7 mouse cellular contexts compared by ENCODE assay signal in genomic region chr5:65038811-65039571, GRCm38 (mm10). TPM values are rescaled to one million over a fixed set of nuclear protein-coding genes. Genes with fewer than 3 reads are reported as not detected.
DNase-seq lines count a peak whose midpoint lies in the region; ATAC-seq and TF ChIP-seq lines count a peak whose summit lies in the region.

No protein-coding gene starts in this region.

- no peak for ATAC-seq in heart, embryonic 12.5 days (ENCODE audit: insufficient number of reproducible peaks, low FRiP score)
- ATAC-seq in CD4-positive, CD25-positive, alpha-beta regulatory T cell, adult 4 months = no peak

- H3K27ac ChIP-seq in CH12.LX (ENCODE audit: insufficient read depth, low read depth) = no peak overlapping the region
- 0 out of 2 replicates have a peak overlapping the region, but pooled peaks have one; percentile 2 for H3K27ac ChIP-seq in heart, embryonic 12.5 days (ENCODE audit: poor library complexity, severe bottlenecking)

- no peak overlapping the region for H3K9ac ChIP-seq in CH12.LX (ENCODE audit: insufficient read depth, low read depth)
- H3K9ac ChIP-seq in heart, embryonic 12.5 days = no peak overlapping the region

- in situ Hi-C loops in CH12.LX (cut with MboI; ENCODE audit: low pct_ligation_motif_present, low pct_unique_long_range_greater_than_20kb, low sequenced_read_pairs) = no loop called here

- no peak for TF ChIP-seq CTCF in CH12.LX (conservative IDR thresholded peaks at IDR 0.05 in 1 of 2, IDR thresholded peaks at IDR 0.05 in 1 of 2; ENCODE audit: low read depth in 2 of 2, low read length in 2 of 2)

- WGBS in heart, embryonic 12.5 days = 69% methylated on average over 11 of the region's 11 CpGs

- no peaks in the 10 kb centered on the region for H3K79me2 ChIP-seq in CH12.LX (replicated peaks; ENCODE audit: control insufficient read depth, extremely low read depth, insufficient read depth, poor library complexity, severe bottlenecking)

- no peak for TF ChIP-seq POLR2A in CH12.LX (IDR thresholded peaks at IDR 0.05; ENCODE audit: low read depth, low read length)

- H3K27me3 ChIP-seq in CH12.LX (replicated peaks) = no peaks in the 10 kb centered on the region
- no peaks in the 10 kb centered on the region for H3K27me3 ChIP-seq in heart, embryonic 12.5 days (replicated peaks)

- no peaks in the 10 kb centered on the region for H3K36me3 ChIP-seq in CH12.LX (replicated peaks in 1 of 2; ENCODE audit: control insufficient read depth in 1 of 2, insufficient read depth in 1 of 2, low read length in 1 of 2)
- peaks cover 56% of the 10 kb centered on the region for H3K36me3 ChIP-seq in heart, embryonic 12.5 days

- DNase-seq in CH12.LX (ENCODE audit: extremely low read depth) = no peak
- DNase-seq in adrenal gland, adult 2 months = peak; percentile 78
- peak; percentile 78 for DNase-seq in kidney, postnatal 14 days
- no peak for DNase-seq in spleen, adult 18-20 months
- DNase-seq in MN1 (ENCODE audit: low spot score) = no peak

- H3K4me3 ChIP-seq in CH12.LX (replicated peaks in 1 of 3; ENCODE audit: low read depth in 2 of 3, low read length in 2 of 3, poor library complexity in 1 of 3) = no peak overlapping the region
- no peak overlapping the region for H3K4me3 ChIP-seq in heart, embryonic 12.5 days

- no peak for TF ChIP-seq RAD21 in CH12.LX (IDR thresholded peaks at IDR 0.05; ENCODE audit: low read depth, low read length)

- H3K4me2 ChIP-seq in CH12.LX (ENCODE audit: insufficient read depth, low read depth, poor library complexity, severe bottlenecking) = peak overlapping the region; percentile 33; the same call in 1 of the 2 replicates
- H3K4me2 ChIP-seq in heart, embryonic 12.5 days = no peak overlapping the region

- H3K9me3 ChIP-seq in CH12.LX (replicated peaks; ENCODE audit: low read length) = no peaks in the 10 kb centered on the region
- no peaks in the 10 kb centered on the region for H3K9me3 ChIP-seq in heart, embryonic 12.5 days (replicated peaks)

- dilution Hi-C loops in CH12.LX (cut with MboI; ENCODE audit: extremely low pct_ligation_motif_present, extremely low pct_unique_long_range_greater_than_20kb, low sequenced_read_pairs) = no loop called here

- no peak for TF ChIP-seq EP300 in CH12.LX (IDR thresholded peaks at IDR 0.05; ENCODE audit: low read length)

- H3K4me1 ChIP-seq in CH12.LX (ENCODE audit: control insufficient read depth in 1 of 2, insufficient read depth in 2 of 2) = peaks cover 2 to 15% of the 10 kb centered on the region in 2 experiments; a peak in 3 of 4 replicates
- 0 out of 2 replicates have a peak, but pooled peaks cover 7% of the 10 kb centered on the region for H3K4me1 ChIP-seq in heart, embryonic 12.5 days (replicated peaks)

TF ChIP-seq in CH12.LX, 34 proteins besides CTCF, POLR2A, EP300 and RAD21:
- TF ChIP-seq MAFK (IDR thresholded peaks at IDR 0.05; ENCODE audit: insufficient replicate concordance, low read length) (no peak), RCOR1 (conservative IDR thresholded peaks at IDR 0.05; ENCODE audit: low read depth, low read length) (no peak), MXI1 (IDR thresholded peaks at IDR 0.05; ENCODE audit: low read depth, low read length) (no peak), ZC3H11A (IDR thresholded peaks at IDR 0.05; ENCODE audit: low read depth, low read length) (no peak), MAZ (IDR thresholded peaks at IDR 0.05; ENCODE audit: low read depth, low read length) (no peak), PAX5 (IDR thresholded peaks at IDR 0.05; ENCODE audit: low read length) (no peak)

RNA-seq across cellular contexts. Expression of gene Tmem156, which starts 52.9 kb away (rescaled TPM):
- total RNA-seq in CH12.LX (2012; rRNA removed) (7.3 and 9.1 TPM in 2 replicates), CH12.LX (2014; rRNA removed) (15.8 and 15.9 TPM in 2 replicates)
- polyA plus RNA-seq in CH12.LX (2012; ENCODE audit: insufficient read length, low read depth) = 16.6 and 20.8 TPM in 2 replicates
- total RNA-seq in adrenal gland, adult 2 months (2021) = under 1 TPM; 0.37 to 0.38 TPM
- polyA plus RNA-seq in adrenal gland, adult 2 months (2012; rRNA removed) = not detected in 2 replicates
- polyA plus RNA-seq in heart, embryonic 12.5 days (2016; fragmentation: Nextera tagmentation; extraction: Ambion mirVana) = 0.27 TPM in 1 of 2 replicates, not detected in the other
- 10 to 100 TPM; 21.5 to 26.1 TPM for polyA plus RNA-seq in CD4-positive, CD25-positive, alpha-beta regulatory T cell, adult 4 months (2017; shearing (Covaris generic))

Comparison
In these comparisons a context has a peak if more than half of its experiments do, and no peak if none do; other contexts are left out.
1. DNase-seq: peak in adrenal gland, adult 2 months (single experiment) and kidney, postnatal 14 days (single experiment); none in CH12.LX (single experiment), spleen, adult 18-20 months (0 of 2) and MN1 (single experiment).
2. RNA of gene Tmem156, which starts 52.9 kb away (polyA plus RNA-seq): 21.5 to 26.1 TPM in CD4-positive, CD25-positive, alpha-beta regulatory T cell, adult 4 months and 16.6 to 20.8 TPM in CH12.LX; 0.27 TPM in heart, embryonic 12.5 days and not detected in adrenal gland, adult 2 months; every median in the first group is over 10 times any median in the second.